Mouse (Mus musculus) left cerebral cortex, postnatal 14 days (tissue): ENCODE results near the gene Zfp949. TPM values are rescaled to one million over a fixed set of nuclear protein-coding genes. Genes with fewer than 3 reads are reported as not detected.

Source experiments
- total RNA-seq, 2 experiments: library from RNA; stranded (reverse); gene quantifications; 2 replicates each; pipeline ENCODE4 v1.2.3; 2021

The Zfp949 gene
- total RNA-seq, 2 experiments from 2014 or later, result 17.3 to 19.7 TPM

Other genes with a start within 250 kb of the Zfp949 start
- 1 to 10 TPM; 3.2 to 6.5 TPM for gene Nt5e, start 220.8 kb upstream of the Zfp949 start, total RNA-seq
- gene Snx14, start 109.1 kb upstream of the Zfp949 start, total RNA-seq, result 10 to 100 TPM; 49.7 to 51.1 TPM
- gene Gm20537, start 91.4 kb upstream of the Zfp949 start, total RNA-seq, result 1 to 10 TPM in 1 of 2 experiments, not detected in 1; 2.1 TPM
- gene Syncrip, start 65.4 kb upstream of the Zfp949 start, total RNA-seq, result 10 to 100 TPM; 69.9 to 72.5 TPM
- gene Trim43a, start 32.9 kb downstream of the Zfp949 start, total RNA-seq, result 1 to 10 TPM; 1.8 TPM
- 10 to 100 TPM; 27.3 to 33.1 TPM for gene Mthfsl, start 172.3 kb downstream of the Zfp949 start, total RNA-seq
- gene Bcl2a1d, start 183.9 kb downstream of the Zfp949 start, total RNA-seq, result under 1 TPM in 1 of 2 experiments, not detected in 1; 0.42 TPM